ENCODE assay signal across 15 mouse cellular contexts in genomic region chr12:106477731-106478130, GRCm38 (mm10).
DNase-seq lines count a peak whose midpoint lies in the region; ATAC-seq and TF ChIP-seq lines count a peak whose summit lies in the region.
"Had no signal": no experiment of that assay in that cellular context is flagged by ENCODE, and none has a peak within 500 bp of the region (broad histone marks: within the 10 kb centered on the region; RNA-seq: fewer than 3 reads in every experiment).

No protein-coding gene starts in this region.

- ATAC-seq in hindbrain, embryonic 11.5 days (ENCODE audit: low FRiP score), result no peak
- ATAC-seq in hindbrain, embryonic 16.5 days, result no peak
- no peak for ATAC-seq in forebrain, embryonic 12.5 days (ENCODE audit: low FRiP score)
- ATAC-seq in neural tube, embryonic 12.5 days (ENCODE audit: low FRiP score, low read depth), result no peak
- ATAC-seq in kidney, embryonic 14.5 days (ENCODE audit: low FRiP score, low TSS enrichment), result no peak
- ATAC-seq in lung, postnatal 0 days, result no peak
- ATAC-seq: intestine, embryonic 16.5 days had no signal

- H3K4me3 ChIP-seq in hindbrain, embryonic 11.5 days (ENCODE audit: low read depth, low read length), result no peak overlapping the region
- no peak overlapping the region; the same call in 1 of the 2 replicates for H3K4me3 ChIP-seq in hindbrain, embryonic 16.5 days (ENCODE audit: low read length)
- H3K4me3 ChIP-seq in forebrain, embryonic 12.5 days (replicated peaks), result peak overlapping the region; percentile 31; the same call in 1 of the 2 replicates
- no peak overlapping the region; the same call in 1 of the 2 replicates for H3K4me3 ChIP-seq in neural tube, embryonic 12.5 days
- no peak overlapping the region for H3K4me3 ChIP-seq in kidney, embryonic 14.5 days (ENCODE audit: low read length)
- no peak overlapping the region for H3K4me3 ChIP-seq in lung, postnatal 0 days (ENCODE audit: low read depth, low read length)
- H3K4me3 ChIP-seq: heart, adult 2 months had no signal

- no peak for TF ChIP-seq CTCF in lung, postnatal 0 days (IDR thresholded peaks at IDR 0.05)

- TF ChIP-seq EP300 in lung, postnatal 0 days (IDR thresholded peaks at IDR 0.05), result no peak

- WGBS in hindbrain, embryonic 11.5 days, result 17% methylated on average over 4 of the region's 4 CpGs
- WGBS in hindbrain, embryonic 16.5 days, result 16% methylated on average over 4 of the region's 4 CpGs
- 7% methylated on average over 4 of the region's 4 CpGs for WGBS in forebrain, embryonic 12.5 days
- 15% methylated on average over 4 of the region's 4 CpGs for WGBS in neural tube, embryonic 12.5 days
- 21% methylated on average over 4 of the region's 4 CpGs for WGBS in kidney, embryonic 14.5 days
- 27% methylated on average over 4 of the region's 4 CpGs for WGBS in lung, postnatal 0 days

- no peak overlapping the region; the same call in 1 of the 2 replicates for H3K4me2 ChIP-seq in hindbrain, embryonic 11.5 days (replicated peaks; ENCODE audit: low read depth, low read length)
- H3K4me2 ChIP-seq in hindbrain, embryonic 16.5 days (ENCODE audit: low read length), result no peak overlapping the region; the same call in 1 of the 2 replicates
- H3K4me2 ChIP-seq in forebrain, embryonic 12.5 days, result peak overlapping the region; percentile 57
- peak overlapping the region; percentile 60 for H3K4me2 ChIP-seq in neural tube, embryonic 12.5 days (replicated peaks)
- no peak overlapping the region for H3K4me2 ChIP-seq in kidney, embryonic 14.5 days (replicated peaks; ENCODE audit: low read depth, low read length)
- no peak overlapping the region for H3K4me2 ChIP-seq in lung, postnatal 0 days (replicated peaks; ENCODE audit: low read depth, low read length)
- H3K4me2 ChIP-seq: lung, embryonic 14.5 days had no signal

- no peak overlapping the region for H3K27ac ChIP-seq in hindbrain, embryonic 11.5 days (ENCODE audit: low read depth, low read length)
- no peak overlapping the region for H3K27ac ChIP-seq in hindbrain, embryonic 16.5 days (ENCODE audit: low read depth, low read length)
- peak overlapping the region; percentile 50; the same call in 1 of the 2 replicates for H3K27ac ChIP-seq in forebrain, embryonic 12.5 days
- H3K27ac ChIP-seq in neural tube, embryonic 12.5 days, result no peak overlapping the region
- no peak overlapping the region for H3K27ac ChIP-seq in kidney, embryonic 14.5 days (ENCODE audit: low read depth, low read length)
- H3K27ac ChIP-seq in lung, postnatal 0 days (ENCODE audit: low read length), result no peak overlapping the region
- H3K27ac ChIP-seq: heart, adult 2 months; limb, embryonic 15.5 days had no signal

- H3K27me3 ChIP-seq in hindbrain, embryonic 11.5 days (ENCODE audit: control insufficient read depth, insufficient read depth, low read length), result peaks cover 11% of the 10 kb centered on the region; the same call in 1 of the 2 replicates
- no peaks in the 10 kb centered on the region for H3K27me3 ChIP-seq in hindbrain, embryonic 16.5 days (replicated peaks; ENCODE audit: control insufficient read depth, insufficient read depth, low read length)
- H3K27me3 ChIP-seq in forebrain, embryonic 12.5 days, result peaks cover 43% of the 10 kb centered on the region
- no peaks in the 10 kb centered on the region for H3K27me3 ChIP-seq in neural tube, embryonic 12.5 days (replicated peaks)
- H3K27me3 ChIP-seq in kidney, embryonic 14.5 days (ENCODE audit: control insufficient read depth, insufficient read depth, low read length), result peaks cover 53% of the 10 kb centered on the region
- H3K27me3 ChIP-seq in lung, postnatal 0 days (replicated peaks; ENCODE audit: insufficient read depth, low read length), result peaks cover 18% of the 10 kb centered on the region

- peaks cover 13% of the 10 kb centered on the region; the same call in 1 of the 2 replicates for H3K4me1 ChIP-seq in hindbrain, embryonic 11.5 days (replicated peaks; ENCODE audit: control insufficient read depth, insufficient read depth, low read length)
- H3K4me1 ChIP-seq in hindbrain, embryonic 16.5 days (ENCODE audit: control insufficient read depth, insufficient read depth, low read depth, low read length), result peaks cover 15% of the 10 kb centered on the region
- H3K4me1 ChIP-seq in forebrain, embryonic 12.5 days, result peaks cover 64% of the 10 kb centered on the region
- peaks cover 49% of the 10 kb centered on the region for H3K4me1 ChIP-seq in neural tube, embryonic 12.5 days
- H3K4me1 ChIP-seq in kidney, embryonic 14.5 days (ENCODE audit: control insufficient read depth, insufficient read depth, low read length), result no peaks in the 10 kb centered on the region; the same call in 1 of the 2 replicates
- no peaks in the 10 kb centered on the region for H3K4me1 ChIP-seq in lung, postnatal 0 days (ENCODE audit: insufficient read depth, low read depth, low read length)

- H3K36me3 ChIP-seq in hindbrain, embryonic 11.5 days (ENCODE audit: control insufficient read depth, insufficient read depth, low read length), result no peaks in the 10 kb centered on the region
- no peaks in the 10 kb centered on the region for H3K36me3 ChIP-seq in hindbrain, embryonic 16.5 days (ENCODE audit: control insufficient read depth, insufficient read depth, low read length)
- no peaks in the 10 kb centered on the region for H3K36me3 ChIP-seq in forebrain, embryonic 12.5 days (replicated peaks)
- no peaks in the 10 kb centered on the region for H3K36me3 ChIP-seq in neural tube, embryonic 12.5 days
- H3K36me3 ChIP-seq in kidney, embryonic 14.5 days (ENCODE audit: control insufficient read depth, insufficient read depth, low read length), result no peaks in the 10 kb centered on the region
- no peaks in the 10 kb centered on the region for H3K36me3 ChIP-seq in lung, postnatal 0 days (ENCODE audit: insufficient read depth, low read length)
- H3K36me3 ChIP-seq: limb, embryonic 15.5 days had no signal

- no peak overlapping the region for H3K9ac ChIP-seq in hindbrain, embryonic 11.5 days (ENCODE audit: low read depth, low read length)
- no peak overlapping the region for H3K9ac ChIP-seq in hindbrain, embryonic 16.5 days (ENCODE audit: low read depth, low read length)
- peak overlapping the region; percentile 42; the same call in 1 of the 2 replicates for H3K9ac ChIP-seq in forebrain, embryonic 12.5 days
- H3K9ac ChIP-seq in neural tube, embryonic 12.5 days, result no peak overlapping the region
- no peak overlapping the region for H3K9ac ChIP-seq in kidney, embryonic 14.5 days (ENCODE audit: low read depth, low read length)
- H3K9ac ChIP-seq in lung, postnatal 0 days (replicated peaks; ENCODE audit: low read depth), result no peak overlapping the region
- H3K9ac ChIP-seq: limb, embryonic 15.5 days; lung, embryonic 14.5 days had no signal

- peak; percentile 11 for DNase-seq in hindbrain, embryonic 11.5 days (ENCODE audit: low spot score)
- DNase-seq in induced T-regulatory cell, adult 2 months (ENCODE audit: low read depth), result peak; percentile 5
- DNase-seq in adrenal gland, adult (ENCODE audit: inconsistent age in 2 of 2, low spot score in 1 of 2), result no peak
- no peak for DNase-seq in lung, postnatal 0 days (ENCODE audit: low spot score)
- DNase-seq: adrenal gland, adult 8-10 months; heart, adult 2 months; kidney, postnatal 36 days; thymus, adult 2 months had no signal

- no peaks in the 10 kb centered on the region for H3K9me3 ChIP-seq in hindbrain, embryonic 11.5 days (ENCODE audit: control insufficient read depth, low read length)
- no peaks in the 10 kb centered on the region for H3K9me3 ChIP-seq in hindbrain, embryonic 16.5 days (ENCODE audit: control insufficient read depth, low read length)
- no peaks in the 10 kb centered on the region for H3K9me3 ChIP-seq in forebrain, embryonic 12.5 days
- H3K9me3 ChIP-seq in neural tube, embryonic 12.5 days, result no peaks in the 10 kb centered on the region
- no peaks in the 10 kb centered on the region for H3K9me3 ChIP-seq in kidney, embryonic 14.5 days (ENCODE audit: control insufficient read depth, low read length)
- no peaks in the 10 kb centered on the region for H3K9me3 ChIP-seq in lung, postnatal 0 days (ENCODE audit: low read length)
- H3K9me3 ChIP-seq: limb, embryonic 15.5 days had no signal

Comparison
In these comparisons a context has a peak if more than half of its experiments do, and no peak if none do; other contexts are left out.
1. DNase-seq: peak in hindbrain, embryonic 11.5 days (single experiment) and induced T-regulatory cell, adult 2 months (single experiment); none in adrenal gland, adult (0 of 2) and lung, postnatal 0 days (single experiment).
2. H3K4me2 ChIP-seq: peak in forebrain, embryonic 12.5 days (single experiment) and neural tube, embryonic 12.5 days (single experiment); none in hindbrain, embryonic 11.5 days (single experiment), hindbrain, embryonic 16.5 days (single experiment), kidney, embryonic 14.5 days (single experiment) and lung, postnatal 0 days (single experiment).